In genomic region chr3:109171070-109171778, GRCm38 (mm10) we compare ENCODE assay signal across 8 mouse cellular contexts. TPM values are rescaled to one million over a fixed set of nuclear protein-coding genes. Genes with fewer than 3 reads are reported as not detected.
DNase-seq lines count a peak whose midpoint lies in the region; ATAC-seq lines count a peak whose summit lies in the region.

No protein-coding gene starts in this region.

- no peak overlapping the region for H3K27ac ChIP-seq in forebrain, embryonic 15.5 days (replicated peaks)
- no peak overlapping the region for H3K27ac ChIP-seq in hindbrain, embryonic 16.5 days (ENCODE audit: low read depth, low read length)

- H3K4me3 ChIP-seq in forebrain, embryonic 15.5 days = no peak overlapping the region
- no peak overlapping the region for H3K4me3 ChIP-seq in hindbrain, embryonic 16.5 days (ENCODE audit: low read length)

- peak; percentile 90 for ATAC-seq in forebrain, embryonic 15.5 days (replicated peaks)
- peak; percentile 93 for ATAC-seq in hindbrain, embryonic 16.5 days

- no peaks in the 10 kb centered on the region for H3K9me3 ChIP-seq in forebrain, embryonic 15.5 days
- H3K9me3 ChIP-seq in hindbrain, embryonic 16.5 days (ENCODE audit: control insufficient read depth, low read length) = no peaks in the 10 kb centered on the region

- H3K4me2 ChIP-seq in forebrain, embryonic 15.5 days (replicated peaks) = peak overlapping the region; percentile 18
- H3K4me2 ChIP-seq in hindbrain, embryonic 16.5 days (ENCODE audit: low read length) = peak overlapping the region; percentile 33

- no peaks in the 10 kb centered on the region for H3K36me3 ChIP-seq in forebrain, embryonic 15.5 days
- H3K36me3 ChIP-seq in hindbrain, embryonic 16.5 days (ENCODE audit: control insufficient read depth, insufficient read depth, low read length) = no peaks in the 10 kb centered on the region

- no peaks in the 10 kb centered on the region for H3K4me1 ChIP-seq in forebrain, embryonic 15.5 days
- no peaks in the 10 kb centered on the region for H3K4me1 ChIP-seq in hindbrain, embryonic 16.5 days (ENCODE audit: control insufficient read depth, insufficient read depth, low read depth, low read length)

- no peak overlapping the region for H3K9ac ChIP-seq in forebrain, embryonic 15.5 days (replicated peaks)
- no peak overlapping the region for H3K9ac ChIP-seq in hindbrain, embryonic 16.5 days (ENCODE audit: low read depth, low read length)

- no peaks in the 10 kb centered on the region for H3K27me3 ChIP-seq in forebrain, embryonic 15.5 days
- H3K27me3 ChIP-seq in hindbrain, embryonic 16.5 days (replicated peaks; ENCODE audit: control insufficient read depth, insufficient read depth, low read length) = no peaks in the 10 kb centered on the region

- 26% methylated on average over 15 of the region's 15 CpGs for WGBS in forebrain, embryonic 15.5 days
- WGBS in hindbrain, embryonic 16.5 days = 27% methylated on average over 15 of the region's 15 CpGs

- DNase-seq in T-cell, adult 2 months (ENCODE audit: low spot score) = peak; percentile 31
- DNase-seq in cerebellum, adult 18-20 months = peak; percentile 58 to 59
- peak; percentile 40 to 63 for DNase-seq in layer of hippocampus, postnatal 25 days (ENCODE audit: extremely low spot score in 1 of 2, low spot score in 1 of 2)
- DNase-seq in lung, postnatal 36 days = peak; percentile 76
- peak; percentile 86 for DNase-seq in retina, embryonic 14.5 days (ENCODE audit: low spot score)
- peak; percentile 39 to 58 for DNase-seq in urinary bladder, postnatal 36 days (ENCODE audit: low spot score in 2 of 2)

RNA-seq across cellular contexts. Expression of gene Slc25a24, which starts 48.3 kb away (rescaled TPM):
- 4.1 TPM in 2 replicates for polyA plus RNA-seq in forebrain, embryonic 15.5 days (2015; fragmentation: Nextera tagmentation; extraction: Ambion mirVana)
- 3.6 and 5.7 TPM in 2 replicates for polyA plus RNA-seq in hindbrain, embryonic 16.5 days (2015; fragmentation: Nextera tagmentation; extraction: Ambion mirVana)
- 1 to 10 TPM; 2.6 to 3.4 TPM for total RNA-seq in layer of hippocampus, postnatal 25 days (2021)

Comparison
In these comparisons a context has a peak if more than half of its experiments do, and no peak if none do; other contexts are left out.
1. DNase-seq: peak in every context shown above with its lines; median percentile 86 in retina, embryonic 14.5 days; 76 in lung, postnatal 36 days; 58 in cerebellum, adult 18-20 months; 52 in layer of hippocampus, postnatal 25 days; 48 in urinary bladder, postnatal 36 days; 31 in T-cell, adult 2 months.